Mouse (Mus musculus) cortical plate, adult 2 months (tissue): ENCODE results near the gene Palld. TPM values are rescaled to one million over a fixed set of nuclear protein-coding genes. Genes with fewer than 3 reads are reported as not detected.

Source experiments
- H3K27ac ChIP-seq: fragments of 200-500 bp; 2 replicates; pipeline ENCODE4 v1.5.1; 2012; ENCODE audit warnings: low read length, control low read depth, inconsistent platforms; ENCODE audit not compliant: insufficient read depth
- H3K4me1 ChIP-seq: fragments of 200-500 bp; 2 replicates; pipeline ENCODE4 v1.6.1; 2011; ENCODE audit warnings: low read length; ENCODE audit not compliant: control insufficient read depth, insufficient read depth
- H3K4me3 ChIP-seq: fragments of 200-500 bp; 2 replicates; pipeline ENCODE4 v1.5.1; 2011; ENCODE audit warnings: mild to moderate bottlenecking, low read length, control low read depth; ENCODE audit not compliant: insufficient read depth
- CTCF ChIP-seq: fragments of 200-500 bp; IDR thresholded peaks from 2 replicates; pipeline ENCODE4 v1.5.1; 2011; ENCODE audit warnings: mild to moderate bottlenecking, control low read depth, low read length; ENCODE audit not compliant: insufficient read depth; ENCODE audit errors: extremely low read depth
- POLR2A ChIP-seq: fragments of 200-500 bp; IDR thresholded peaks from 2 replicates; pipeline ENCODE4 v1.6.1; 2011; ENCODE audit warnings: mild to moderate bottlenecking, low read length, control low read depth; ENCODE audit not compliant: insufficient read depth; ENCODE audit errors: extremely low read depth
- polyA plus RNA-seq: library from polyadenylated mRNA; depleted of rRNA; stranded (reverse); fragments of >200 nt; gene quantifications from 2 replicates; pipeline ENCODE4 v1.2.3, GENCODE M21; 2012

Gene Palld
- polyA plus RNA-seq, 1 experiment = 3.5 TPM

DNA sequence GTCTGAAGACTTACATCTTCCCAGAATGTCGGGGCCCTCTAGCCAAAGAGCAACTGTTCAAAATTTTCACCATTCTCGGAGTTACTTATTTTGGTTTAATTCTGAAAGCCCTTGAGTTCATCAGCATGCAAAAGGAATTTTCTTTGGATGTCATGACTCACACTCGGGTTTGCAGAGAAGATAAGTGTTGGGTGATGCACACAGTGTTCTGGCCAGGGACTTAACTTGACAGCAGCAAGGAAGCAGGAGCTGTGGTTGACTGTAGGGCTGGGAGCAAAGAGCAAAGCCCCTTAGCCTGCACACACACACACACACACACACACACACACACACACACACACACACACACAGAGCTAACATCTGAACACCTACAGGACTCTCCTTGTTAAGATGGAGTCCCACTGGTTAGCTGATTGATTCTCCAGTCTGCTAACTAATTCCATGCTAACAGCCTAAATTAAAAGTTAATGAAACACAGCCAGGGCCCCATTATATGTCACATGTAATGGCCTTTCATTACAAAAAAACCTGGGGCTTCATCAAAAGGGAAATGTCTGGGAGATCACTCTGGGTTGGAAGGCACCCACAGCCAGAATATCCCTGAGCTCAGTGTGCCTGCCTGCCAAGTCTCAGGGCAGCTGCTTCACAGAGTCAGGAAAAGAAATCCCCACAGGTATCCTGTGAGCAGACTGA lies 273.4 kb downstream of the Palld start:
- H3K4me3 ChIP-seq = no peak overlapping the region
- no peak overlapping the region for H3K27ac ChIP-seq
- no peaks in the 10 kb centered on the region for H3K4me1 ChIP-seq
- TF ChIP-seq POLR2A = no peak
- no peak for TF ChIP-seq CTCF

- H3K27ac ChIP-seq = no peak overlapping the region
- H3K4me3 ChIP-seq = no peak overlapping the region
- no peaks in the 10 kb centered on the region for H3K4me1 ChIP-seq
- TF ChIP-seq CTCF (no peak), POLR2A (no peak)
Measured at GRCm38 (mm10) chr8:61626246-61626952, 276.1 kb downstream of the Palld start.

GRCm38 (mm10) chr8:61625656-61626210 lies 276.8 kb downstream of the Palld start:
- Histone ChIP-seq H3K4me3 (no peak overlapping the region), H3K4me1 (no peaks in the 10 kb centered on the region), H3K27ac (no peak overlapping the region)
- TF ChIP-seq CTCF (no peak), POLR2A (no peak)

GRCm38 (mm10) chr8:61623485-61624417 lies 278.7 kb downstream of the Palld start:
- Histone ChIP-seq H3K27ac (no peak overlapping the region), H3K4me1 (no peaks in the 10 kb centered on the region), H3K4me3 (no peak overlapping the region)
- TF ChIP-seq CTCF = no peak

GRCm38 (mm10) chr8:61621300-61621699 lies 281.2 kb downstream of the Palld start:
- H3K27ac ChIP-seq = no peak overlapping the region
- no peak for TF ChIP-seq POLR2A
- no peak for TF ChIP-seq CTCF
- no peak overlapping the region for H3K4me3 ChIP-seq
- no peaks in the 10 kb centered on the region for H3K4me1 ChIP-seq

DNA sequence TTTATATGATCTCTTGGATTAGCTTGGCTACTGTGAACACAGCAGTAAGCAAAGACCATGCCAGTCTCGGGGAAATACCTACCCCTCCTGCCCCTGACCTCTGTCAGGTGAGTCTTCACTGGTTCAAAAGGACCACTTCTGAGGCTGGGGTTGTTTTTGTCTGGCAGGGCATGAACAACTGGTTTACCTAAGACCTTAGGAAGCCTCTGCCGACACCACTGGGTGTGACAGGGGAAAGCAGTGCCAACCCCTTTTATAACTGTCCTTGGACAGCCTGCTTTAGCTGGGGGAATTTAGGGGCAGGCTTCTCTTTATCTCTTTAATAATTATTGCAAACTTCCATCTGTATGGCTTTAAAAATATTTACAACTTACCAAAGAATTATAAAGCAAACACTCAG lies 284.8 kb downstream of the Palld start:
- Histone ChIP-seq H3K27ac (no peak overlapping the region), H3K4me3 (no peak overlapping the region), H3K4me1 (no peaks in the 10 kb centered on the region)
- TF ChIP-seq CTCF = no peak
- no peak for TF ChIP-seq POLR2A

GRCm38 (mm10) chr8:61617049-61617448 lies 285.4 kb downstream of the Palld start:
- H3K4me3 ChIP-seq = no peak overlapping the region
- H3K4me1 ChIP-seq = no peaks in the 10 kb centered on the region
- TF ChIP-seq CTCF (no peak), POLR2A (no peak)
- no peak overlapping the region for H3K27ac ChIP-seq

DNA sequence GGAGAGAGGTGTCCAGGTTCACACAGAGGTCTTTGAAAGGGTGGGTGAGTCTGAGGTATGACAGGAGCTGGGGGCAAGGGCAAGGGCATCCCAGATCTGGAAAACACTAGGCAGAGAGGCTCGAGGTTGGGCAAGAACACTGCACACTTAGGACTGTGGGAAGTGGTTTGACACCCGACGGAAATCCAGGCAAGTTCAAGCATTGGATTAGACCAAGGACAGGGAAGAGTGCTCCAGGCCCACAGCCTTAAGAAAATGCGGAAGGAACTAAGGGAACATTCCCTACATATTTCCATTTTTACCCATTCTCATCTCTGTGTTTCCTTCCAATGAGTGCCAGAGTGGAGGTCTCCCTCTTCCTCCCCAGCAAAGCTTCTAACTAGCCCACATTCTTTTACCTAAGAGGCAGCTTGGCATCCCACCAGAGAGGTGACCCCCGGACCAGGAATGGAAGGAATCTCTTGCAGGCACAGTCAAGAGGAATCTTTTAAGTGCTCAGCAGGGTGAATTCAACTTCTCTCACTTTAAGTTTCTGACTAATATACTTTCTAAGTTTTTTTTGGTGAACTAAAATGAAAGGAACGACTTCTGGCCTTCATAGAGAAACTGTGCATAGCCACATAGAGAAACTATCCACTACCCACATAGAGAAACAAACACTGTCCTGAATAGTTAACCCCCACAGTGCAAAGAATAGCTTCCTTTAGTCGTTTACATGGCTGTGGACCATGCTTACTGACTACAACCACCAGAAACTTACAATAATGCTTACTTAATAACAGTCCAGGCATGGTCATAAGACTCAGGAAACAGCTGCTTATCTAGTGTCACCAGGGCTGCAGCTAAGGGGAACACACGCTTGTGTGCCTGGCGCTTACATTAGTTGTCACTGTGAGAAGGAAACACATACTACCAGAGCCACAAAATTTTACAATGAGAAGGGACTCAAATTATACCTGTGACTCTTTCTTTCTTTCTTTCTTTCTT lies 286.5 kb downstream of the Palld start:
- Histone ChIP-seq H3K4me1 (no peaks in the 10 kb centered on the region), H3K4me3 (no peak overlapping the region), H3K27ac (no peak overlapping the region)
- TF ChIP-seq CTCF (no peak), POLR2A (no peak)
